Mouse (Mus musculus): Measurements from ENCODE around the gene Ptprt. TPM values are rescaled to one million over a fixed set of nuclear protein-coding genes. Genes with fewer than 3 reads are reported as not detected.

Ptprt gene
- total and polyA plus RNA-seq, 2 experiments from 2014 or later: 15.7 to 68.3 TPM

DNA sequence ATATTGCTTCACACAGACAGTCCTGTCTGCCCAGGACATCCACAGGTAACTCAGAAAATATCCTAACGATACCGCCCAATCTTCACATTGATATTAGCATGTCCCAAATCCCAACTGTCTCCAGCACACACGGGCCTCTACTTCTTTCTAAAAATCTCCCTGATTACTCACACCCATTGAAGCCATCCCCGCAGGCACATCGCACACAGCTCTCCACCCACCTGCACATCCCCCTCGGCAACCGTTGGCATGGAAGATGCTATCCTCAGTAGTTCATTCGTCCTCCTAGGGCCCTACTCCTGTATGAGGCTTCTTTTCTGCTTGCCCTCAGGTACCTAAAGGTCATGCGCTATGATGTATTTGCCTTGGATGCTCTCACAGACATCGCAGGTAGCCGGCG is 89.9 kb downstream of the Ptprt start:
- no peak for TF ChIP-seq CTCF (IDR thresholded peaks at IDR 0.05; ENCODE audit: low read depth)
- Histone ChIP-seq H3K4me1 (ENCODE audit: insufficient read depth, low read length) (peaks cover 4% of the 10 kb centered on the region; the same call in 1 of the 2 replicates), H3K27ac (no peak overlapping the region), H3K4me3 (ENCODE audit: low read length) (no peak overlapping the region), H3K9me3 (ENCODE audit: low read length) (no peaks in the 10 kb centered on the region), H3K36me3 (ENCODE audit: insufficient read depth, low read length) (no peaks in the 10 kb centered on the region), H3K9ac (replicated peaks; ENCODE audit: low read length) (no peak overlapping the region), H3K27me3 (ENCODE audit: insufficient read depth, low read length) (no peaks in the 10 kb centered on the region), H3K4me2 (ENCODE audit: low read depth, low read length) (no peak overlapping the region)
- no peak for ATAC-seq
- WGBS: 90% methylated on average over 12 of the region's 12 CpGs
- no peak for DNase-seq (ENCODE audit: low spot score)

GRCm38 (mm10) chr2:162568308-162569100 is 92.4 kb downstream of the Ptprt start:
- TF ChIP-seq CTCF (IDR thresholded peaks at IDR 0.05; ENCODE audit: low read depth): no peak
- Histone ChIP-seq H3K9me3 (ENCODE audit: low read length) (no peaks in the 10 kb centered on the region), H3K36me3 (ENCODE audit: insufficient read depth, low read length) (no peaks in the 10 kb centered on the region), H3K4me2 (ENCODE audit: low read depth, low read length) (no peak overlapping the region), H3K9ac (replicated peaks; ENCODE audit: low read length) (no peak overlapping the region), H3K27me3 (ENCODE audit: insufficient read depth, low read length) (no peaks in the 10 kb centered on the region), H3K27ac (0 out of 2 replicates have a peak overlapping the region, but pooled peaks have one; percentile 27), H3K4me3 (ENCODE audit: low read length) (no peak overlapping the region), H3K4me1 (ENCODE audit: insufficient read depth, low read length) (peaks cover 4% of the 10 kb centered on the region; the same call in 1 of the 2 replicates)
- DNase-seq (ENCODE audit: low spot score) (peak; percentile 60), ATAC-seq (peak; percentile 82)
- WGBS: 64% methylated on average over 6 of the region's 6 CpGs

DNA sequence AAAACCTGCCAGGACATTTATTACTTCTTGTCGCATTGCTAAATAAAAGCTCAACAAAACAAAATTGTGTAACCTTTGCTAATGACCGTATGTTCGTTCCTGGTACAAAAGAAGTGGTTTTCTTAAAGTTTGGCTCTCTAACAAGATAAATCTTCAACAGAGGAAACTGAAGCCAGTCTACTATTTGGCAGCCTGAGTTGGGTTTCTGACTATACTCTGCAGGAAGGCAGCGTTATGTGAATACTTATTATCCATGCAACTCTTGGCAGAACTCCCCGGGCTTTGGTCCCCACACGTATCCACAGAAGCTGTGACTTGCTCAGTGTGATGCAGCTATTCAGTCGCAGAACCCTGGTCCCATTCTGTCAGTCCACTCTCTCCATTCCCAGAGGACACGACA is 112.6 kb downstream of the Ptprt start:
- Histone ChIP-seq H3K9ac (replicated peaks; ENCODE audit: low read length) (no peak overlapping the region), H3K27ac (no peak overlapping the region), H3K4me2 (ENCODE audit: low read depth, low read length) (no peak overlapping the region), H3K27me3 (ENCODE audit: insufficient read depth, low read length) (no peaks in the 10 kb centered on the region), H3K4me1 (ENCODE audit: insufficient read depth, low read length) (0 out of 2 replicates have a peak, but pooled peaks cover 5% of the 10 kb centered on the region), H3K4me3 (ENCODE audit: low read length) (no peak overlapping the region), H3K36me3 (ENCODE audit: insufficient read depth, low read length) (no peaks in the 10 kb centered on the region), H3K9me3 (ENCODE audit: low read length) (no peaks in the 10 kb centered on the region)
- no peak for TF ChIP-seq CTCF (IDR thresholded peaks at IDR 0.05; ENCODE audit: low read depth)
- peak; percentile 64 for DNase-seq (ENCODE audit: low spot score)
- 0 out of 2 replicates have a peak, but pooled peaks have one; percentile 43 for ATAC-seq
- 41% methylated on average over 8 of the region's 8 CpGs for WGBS

GRCm38 (mm10) chr2:162531638-162532037 is 129.3 kb downstream of the Ptprt start:
- Histone ChIP-seq H3K4me2 (ENCODE audit: low read depth, low read length) (no peak overlapping the region), H3K9ac (replicated peaks; ENCODE audit: low read length) (no peak overlapping the region), H3K9me3 (ENCODE audit: low read length) (no peaks in the 10 kb centered on the region), H3K36me3 (ENCODE audit: insufficient read depth, low read length) (no peaks in the 10 kb centered on the region), H3K4me3 (ENCODE audit: low read length) (no peak overlapping the region), H3K4me1 (ENCODE audit: insufficient read depth, low read length) (no peaks in the 10 kb centered on the region), H3K27me3 (ENCODE audit: insufficient read depth, low read length) (no peaks in the 10 kb centered on the region), H3K27ac (no peak overlapping the region)
- WGBS: 32% methylated on average over 7 of the region's 7 CpGs
- no peak for TF ChIP-seq CTCF (IDR thresholded peaks at IDR 0.05; ENCODE audit: low read depth)
- no peak for ATAC-seq
- no peak for DNase-seq (ENCODE audit: low spot score)

DNA sequence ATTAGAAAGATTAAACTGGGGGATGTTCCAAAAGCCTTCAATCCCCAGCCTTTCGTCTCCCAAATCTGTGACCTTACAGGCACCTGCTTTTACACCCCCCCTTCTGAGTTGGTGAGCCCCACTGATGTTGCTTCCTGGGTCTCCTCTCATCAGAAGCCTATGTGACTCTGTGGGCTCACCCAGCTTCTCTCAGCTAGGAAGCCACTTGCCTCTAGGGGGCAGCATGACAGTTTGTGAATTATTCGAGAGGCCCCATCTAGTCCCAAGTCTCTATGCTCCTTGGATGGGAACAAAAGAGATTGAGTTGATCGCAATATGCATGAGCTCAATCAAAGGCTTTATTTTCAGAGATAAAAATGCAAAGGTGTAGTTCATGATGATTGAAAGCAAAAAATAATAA is 132.0 kb downstream of the Ptprt start:
- ATAC-seq (no peak), DNase-seq (ENCODE audit: low spot score) (peak; percentile 43)
- no peak overlapping the region for H3K27ac ChIP-seq
- H3K9me3 ChIP-seq (ENCODE audit: low read length): no peaks in the 10 kb centered on the region
- H3K4me1 ChIP-seq (ENCODE audit: insufficient read depth, low read length): no peaks in the 10 kb centered on the region
- H3K4me2 ChIP-seq (ENCODE audit: low read depth, low read length): no peak overlapping the region
- H3K27me3 ChIP-seq (ENCODE audit: insufficient read depth, low read length): no peaks in the 10 kb centered on the region
- 94% methylated on average over 3 of the region's 3 CpGs for WGBS
- TF ChIP-seq CTCF (IDR thresholded peaks at IDR 0.05; ENCODE audit: low read depth): peak; percentile 39
- no peaks in the 10 kb centered on the region for H3K36me3 ChIP-seq (ENCODE audit: insufficient read depth, low read length)
- H3K9ac ChIP-seq (replicated peaks; ENCODE audit: low read length): no peak overlapping the region
- H3K4me3 ChIP-seq (ENCODE audit: low read length): no peak overlapping the region

GRCm38 (mm10) chr2:162515993-162516392 is 145.0 kb downstream of the Ptprt start:
- DNase-seq (ENCODE audit: low spot score) (no peak), ATAC-seq (no peak)
- WGBS: 80% methylated on average over 8 of the region's 8 CpGs
- Histone ChIP-seq H3K9me3 (ENCODE audit: low read length) (no peaks in the 10 kb centered on the region), H3K27ac (no peak overlapping the region), H3K4me3 (ENCODE audit: low read length) (no peak overlapping the region), H3K4me1 (ENCODE audit: insufficient read depth, low read length) (no peaks in the 10 kb centered on the region), H3K27me3 (ENCODE audit: insufficient read depth, low read length) (no peaks in the 10 kb centered on the region), H3K4me2 (ENCODE audit: low read depth, low read length) (no peak overlapping the region), H3K9ac (replicated peaks; ENCODE audit: low read length) (no peak overlapping the region), H3K36me3 (ENCODE audit: insufficient read depth, low read length) (no peaks in the 10 kb centered on the region)
- TF ChIP-seq CTCF (IDR thresholded peaks at IDR 0.05; ENCODE audit: low read depth): no peak

- no peak overlapping the region for H3K4me3 ChIP-seq (ENCODE audit: low read length)
- no peaks in the 10 kb centered on the region for H3K4me1 ChIP-seq (ENCODE audit: insufficient read depth, low read length)
- no peak overlapping the region for H3K4me2 ChIP-seq (ENCODE audit: low read depth, low read length)
- DNase-seq (ENCODE audit: low spot score): no peak
- no peak overlapping the region for H3K9ac ChIP-seq (replicated peaks; ENCODE audit: low read length)
- H3K9me3 ChIP-seq (ENCODE audit: low read length): no peaks in the 10 kb centered on the region
- 90% methylated on average over 4 of the region's 4 CpGs for WGBS
- no peaks in the 10 kb centered on the region for H3K36me3 ChIP-seq (ENCODE audit: insufficient read depth, low read length)
- no peaks in the 10 kb centered on the region for H3K27me3 ChIP-seq (ENCODE audit: insufficient read depth, low read length)
- H3K27ac ChIP-seq: no peak overlapping the region
- TF ChIP-seq CTCF (IDR thresholded peaks at IDR 0.05; ENCODE audit: low read depth): no peak
- ATAC-seq: no peak
Measured at GRCm38 (mm10) chr2:162513072-162513471, 147.9 kb downstream of the Ptprt start.
